Comparison of ENCODE assay signal across 9 mouse cellular contexts in genomic region chr9:55546176-55547010, GRCm38 (mm10). TPM values are rescaled to one million over a fixed set of nuclear protein-coding genes. Genes with fewer than 3 reads are reported as not detected.
DNase-seq lines count a peak whose midpoint lies in the region; ATAC-seq and TF ChIP-seq lines count a peak whose summit lies in the region.
"Had no signal": no experiment of that assay in that cellular context is flagged by ENCODE, and none has a peak within 500 bp of the region (broad histone marks: within the 10 kb centered on the region; RNA-seq: fewer than 3 reads in every experiment).

No protein-coding gene starts in this region.

- peak overlapping the region; percentile 48 for H3K4me3 ChIP-seq in embryonic facial prominence, embryonic 13.5 days
- H3K4me3 ChIP-seq in stomach, embryonic 16.5 days (replicated peaks; ENCODE audit: low read length) = peak overlapping the region; percentile 29
- no peak overlapping the region for H3K4me3 ChIP-seq in layer of hippocampus, adult 2 months

- H3K27ac ChIP-seq in embryonic facial prominence, embryonic 13.5 days = peak overlapping the region; percentile 7; the same call in 1 of the 2 replicates
- H3K27ac ChIP-seq in stomach, embryonic 16.5 days (ENCODE audit: low read length) = no peak overlapping the region
- no peak overlapping the region for H3K27ac ChIP-seq in layer of hippocampus, adult 2 months

- no peaks in the 10 kb centered on the region for H3K9me3 ChIP-seq in embryonic facial prominence, embryonic 13.5 days
- no peaks in the 10 kb centered on the region for H3K9me3 ChIP-seq in stomach, embryonic 16.5 days (replicated peaks; ENCODE audit: control insufficient read depth, low read length)

- peak; percentile 12 for DNase-seq in right cerebral cortex, postnatal 25 days
- DNase-seq in right cerebral cortex, adult 18-20 months = no peak
- DNase-seq in heart, postnatal 10 days = peak; percentile 37 to 54
- peak; percentile 62 for DNase-seq in kidney, postnatal 14 days
- DNase-seq in layer of hippocampus, adult 2 months (ENCODE audit: low spot score in 2 of 2) = no peak

- H3K9ac ChIP-seq in embryonic facial prominence, embryonic 13.5 days = 0 out of 2 replicates have a peak overlapping the region, but pooled peaks have one; percentile 21
- peak overlapping the region; percentile 36 for H3K9ac ChIP-seq in stomach, embryonic 16.5 days (ENCODE audit: low read length)

- peak; percentile 46; the same call in 1 of the 2 replicates for ATAC-seq in embryonic facial prominence, embryonic 13.5 days (ENCODE audit: insufficient number of reproducible peaks, insufficient read depth, low FRiP score, low TSS enrichment, low read depth)
- ATAC-seq in megakaryocyte-erythroid progenitor cell, adult 5-6 weeks (replicated peaks; ENCODE audit: low FRiP score, low TSS enrichment, poor library complexity, severe bottlenecking) = peak; percentile 59; the same call in 1 of the 2 replicates
- peak; percentile 71; the same call in 1 of the 2 replicates for ATAC-seq in stomach, embryonic 16.5 days (ENCODE audit: insufficient read depth, low FRiP score)
- ATAC-seq: Patski had no signal

- peaks cover 88% of the 10 kb centered on the region for H3K27me3 ChIP-seq in embryonic facial prominence, embryonic 13.5 days
- peaks cover 27% of the 10 kb centered on the region for H3K27me3 ChIP-seq in stomach, embryonic 16.5 days (ENCODE audit: control insufficient read depth, insufficient read depth, low read length)
- H3K27me3 ChIP-seq: Patski had no signal

- peaks cover 56% of the 10 kb centered on the region for H3K4me1 ChIP-seq in embryonic facial prominence, embryonic 13.5 days
- peaks cover 43% of the 10 kb centered on the region for H3K4me1 ChIP-seq in stomach, embryonic 16.5 days (ENCODE audit: control insufficient read depth, insufficient read depth, low read length)

- H3K36me3 ChIP-seq in embryonic facial prominence, embryonic 13.5 days = no peaks in the 10 kb centered on the region
- no peaks in the 10 kb centered on the region for H3K36me3 ChIP-seq in stomach, embryonic 16.5 days (ENCODE audit: control insufficient read depth, insufficient read depth, low read length)

- TF ChIP-seq CTCF in layer of hippocampus, adult 2 months (conservative IDR thresholded peaks at IDR 0.05) = no peak

- 1% methylated on average over 63 of the region's 63 CpGs for WGBS in embryonic facial prominence, embryonic 13.5 days
- WGBS in stomach, embryonic 16.5 days = 18% methylated on average over 63 of the region's 63 CpGs

- H3K4me2 ChIP-seq in embryonic facial prominence, embryonic 13.5 days = peak overlapping the region; percentile 79
- H3K4me2 ChIP-seq in stomach, embryonic 16.5 days (ENCODE audit: low read depth, low read length) = peak overlapping the region; percentile 77

- intact Hi-C loops in heart, postnatal 10 days (cut with DNase I) = no loop called here

RNA-seq across cellular contexts. Expression of gene Isl2, which starts 7.9 kb away (rescaled TPM):
- polyA plus RNA-seq in embryonic facial prominence, embryonic 13.5 days (2015; fragmentation: Nextera tagmentation; extraction: Ambion mirVana) = 3.3 and 4.0 TPM in 2 replicates
- not detected for total RNA-seq in heart, postnatal 10 days (2021)
- not detected in 2 replicates for total RNA-seq in megakaryocyte-erythroid progenitor cell, adult 5-6 weeks (2014; fragmentation: Nextera tagmentation)
- not detected in 2 replicates for total RNA-seq in megakaryocyte-erythroid progenitor cell, adult 5-6 weeks (2017)
- 3.5 and 3.9 TPM in 2 replicates for polyA plus RNA-seq in stomach, embryonic 16.5 days (2015; fragmentation: Nextera tagmentation; extraction: Ambion mirVana)
- total RNA-seq in layer of hippocampus, adult 2 months (2021) = not detected

RNA-seq across cellular contexts. Expression of gene Etfa, which starts 34.4 kb away (rescaled TPM):
- 176 and 189 TPM in 2 replicates for polyA plus RNA-seq in embryonic facial prominence, embryonic 13.5 days (2015; fragmentation: Nextera tagmentation; extraction: Ambion mirVana)
- total RNA-seq in heart, postnatal 10 days (2021) = 100 to 1,000 TPM; 704 to 707 TPM
- total RNA-seq in megakaryocyte-erythroid progenitor cell, adult 5-6 weeks (2014; fragmentation: Nextera tagmentation) = 115 and 121 TPM in 2 replicates
- total RNA-seq in megakaryocyte-erythroid progenitor cell, adult 5-6 weeks (2017) = 72.0 and 72.8 TPM in 2 replicates
- polyA plus RNA-seq in stomach, embryonic 16.5 days (2015; fragmentation: Nextera tagmentation; extraction: Ambion mirVana) = 247 and 265 TPM in 2 replicates
- 10 to 100 TPM; 38.6 to 44.8 TPM for total RNA-seq in layer of hippocampus, adult 2 months (2021)

Comparison
In these comparisons a context has a peak if more than half of its experiments do, and no peak if none do; other contexts are left out.
1. DNase-seq: peak in right cerebral cortex, postnatal 25 days (single experiment), heart, postnatal 10 days (2 of 2) and kidney, postnatal 14 days (single experiment); none in right cerebral cortex, adult 18-20 months (single experiment) and layer of hippocampus, adult 2 months (0 of 2).
2. RNA of gene Etfa, which starts 34.4 kb away (total RNA-seq): 704 to 707 TPM in heart, postnatal 10 days; 72.0 to 121 TPM in megakaryocyte-erythroid progenitor cell, adult 5-6 weeks and 38.6 to 44.8 TPM in layer of hippocampus, adult 2 months; every median in the first group is over 4 times any median in the second.
3. Peak in every context shown above with its lines, with median percentiles within 50 percentile points of each other: ATAC-seq.